Mouse (Mus musculus): ENCODE data around the gene Sohlh2.

Gene Sohlh2

GRCm38 (mm10) chr3:55212254-55212653 lies 30.4 kb downstream of the Sohlh2 start:
- DNase-seq: peak; percentile 25

- DNase-seq: no peak
Measured at GRCm38 (mm10) chr3:55213785-55214184, 32.0 kb downstream of the Sohlh2 start.

- no peak for DNase-seq
Measured at GRCm38 (mm10) chr3:55214413-55214812, 32.6 kb downstream of the Sohlh2 start.

- DNase-seq: no peak
Measured at GRCm38 (mm10) chr3:55222502-55222901, 40.7 kb downstream of the Sohlh2 start.

- DNase-seq: no peak
Measured at GRCm38 (mm10) chr3:55223862-55224261, 42.0 kb downstream of the Sohlh2 start.

GRCm38 (mm10) chr3:55226501-55227213 lies 44.8 kb downstream of the Sohlh2 start:
- peak; percentile 58 for DNase-seq

GRCm38 (mm10) chr3:55227214-55227581 lies 45.4 kb downstream of the Sohlh2 start:
- no peak for DNase-seq

GRCm38 (mm10) chr3:55241730-55242421 lies 60.0 kb downstream of the Sohlh2 start, which contains the start of gene Dclk1:
Gene Dclk1 (plus strand): TSS chr3:55242364.
- peak; percentile 83 for DNase-seq

GRCm38 (mm10) chr3:55242422-55243055 lies 60.7 kb downstream of the Sohlh2 start:
- DNase-seq: peak; percentile 72

- no peak for DNase-seq
Measured at GRCm38 (mm10) chr3:55243056-55243471, 61.2 kb downstream of the Sohlh2 start.

GRCm38 (mm10) chr3:55244087-55244486 lies 62.3 kb downstream of the Sohlh2 start:
- DNase-seq: no peak

- no peak for DNase-seq
Measured at GRCm38 (mm10) chr3:55246618-55247272, 64.9 kb downstream of the Sohlh2 start.

GRCm38 (mm10) chr3:55248048-55248447 lies 66.2 kb downstream of the Sohlh2 start:
- no peak for DNase-seq

GRCm38 (mm10) chr3:55248508-55248907 lies 66.7 kb downstream of the Sohlh2 start:
- DNase-seq: peak; percentile 50

GRCm38 (mm10) chr3:55250631-55251030 lies 68.8 kb downstream of the Sohlh2 start:
- DNase-seq: no peak
